Mouse (Mus musculus) gastrocnemius, adult 8-10 months (tissue): ENCODE data around the gene Mrpl46. TPM values are rescaled to one million over a fixed set of nuclear protein-coding genes. Genes with fewer than 3 reads are reported as not detected.

Source experiments
- DNase-seq, 2 experiments: peaks; one replicate each; pipeline ENCODE4 v3.0.0; 2022; ENCODE audit warnings: low spot score in 2 of 2
- total RNA-seq, 4 experiments: library from RNA; stranded (reverse); gene quantifications; 2 replicates each; pipeline ENCODE4 v1.2.4; 2022

Gene Mrpl46
- total RNA-seq = 10 to 100 TPM; 25.3 to 29.7 (median 26.6) TPM

DNA sequence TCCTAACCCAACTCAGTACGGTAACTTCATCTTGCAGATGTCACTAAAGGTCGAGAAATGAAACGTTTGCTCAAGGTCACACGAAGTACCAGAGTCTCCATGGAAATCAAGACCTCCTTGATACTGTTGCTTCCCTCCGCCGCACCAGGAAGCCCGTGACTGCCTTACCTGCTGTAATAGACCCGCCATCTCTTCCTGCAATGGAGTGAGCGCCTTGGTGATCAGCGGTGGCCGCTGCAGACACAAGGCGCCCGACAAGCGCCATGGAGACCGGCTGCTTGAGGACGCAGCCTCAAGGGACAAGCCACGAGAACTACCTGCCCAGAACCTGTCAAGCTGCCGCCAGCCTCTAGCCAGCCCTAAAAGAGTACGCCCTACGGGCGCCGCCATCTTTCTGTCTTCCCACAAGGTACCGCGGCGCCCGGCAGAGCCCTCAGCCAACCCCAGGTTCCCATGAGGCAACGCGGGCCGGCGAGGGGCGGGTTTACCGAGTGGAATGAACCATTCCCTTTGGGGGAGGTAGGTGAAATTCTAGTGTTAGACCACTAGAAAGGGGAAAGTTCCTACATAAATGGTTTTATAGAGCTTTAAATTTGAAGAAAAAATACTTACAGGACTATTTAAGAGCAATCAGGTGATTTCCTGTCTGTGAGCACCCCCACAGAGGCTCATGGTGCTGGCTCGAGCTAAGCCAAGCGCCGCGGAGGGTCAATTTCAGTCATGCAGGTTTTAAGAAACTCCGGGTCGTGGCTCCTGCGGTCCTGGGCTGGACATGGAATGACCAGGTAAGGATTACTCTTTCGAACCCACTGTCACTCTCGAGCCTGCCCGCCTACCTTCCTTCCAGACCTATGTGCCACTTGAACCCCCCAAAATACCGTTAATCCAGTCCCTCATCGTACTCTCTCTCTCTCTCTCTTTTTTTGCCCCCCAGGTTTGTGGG lies at the start of gene Mrpl46, which contains the start of gene Mrps11:
Gene Mrpl46, minus strand, starts transcription at position 893 of the 943 bp plus-strand sequence.
Gene Mrps11, plus strand, starts transcription at position 481 of the 943 bp plus-strand sequence.
- DNase-seq = peak; percentile 74 to 79

GRCm38 (mm10) chr7:78827749-78828362 lies 44.5 kb upstream of the Mrpl46 start:
- peak in 1 of 2 experiments; percentile 30 for DNase-seq

- DNase-seq = no peak
Measured at GRCm38 (mm10) chr7:78826682-78827385, 43.5 kb upstream of the Mrpl46 start.

- no peak for DNase-seq
Measured at GRCm38 (mm10) chr7:78818336-78818735, 35.0 kb upstream of the Mrpl46 start.

GRCm38 (mm10) chr7:78814766-78815165 lies 31.4 kb upstream of the Mrpl46 start:
- DNase-seq = no peak

GRCm38 (mm10) chr7:78813791-78814190 lies 30.5 kb upstream of the Mrpl46 start:
- no peak for DNase-seq

GRCm38 (mm10) chr7:78807192-78807591 lies 23.9 kb upstream of the Mrpl46 start:
- DNase-seq = no peak

GRCm38 (mm10) chr7:78803841-78804240 lies 20.5 kb upstream of the Mrpl46 start:
- DNase-seq = no peak

- DNase-seq = no peak
Measured at GRCm38 (mm10) chr7:78799730-78800496, 16.6 kb upstream of the Mrpl46 start.

GRCm38 (mm10) chr7:78797843-78798455 lies 14.6 kb upstream of the Mrpl46 start:
- no peak for DNase-seq

- DNase-seq = no peak
Measured at GRCm38 (mm10) chr7:78796624-78797023, 13.3 kb upstream of the Mrpl46 start.

- no peak for DNase-seq
Measured at GRCm38 (mm10) chr7:78794571-78795092, 11.3 kb upstream of the Mrpl46 start.

- no peak for DNase-seq
Measured at GRCm38 (mm10) chr7:78793895-78794570, 10.7 kb upstream of the Mrpl46 start.

DNA sequence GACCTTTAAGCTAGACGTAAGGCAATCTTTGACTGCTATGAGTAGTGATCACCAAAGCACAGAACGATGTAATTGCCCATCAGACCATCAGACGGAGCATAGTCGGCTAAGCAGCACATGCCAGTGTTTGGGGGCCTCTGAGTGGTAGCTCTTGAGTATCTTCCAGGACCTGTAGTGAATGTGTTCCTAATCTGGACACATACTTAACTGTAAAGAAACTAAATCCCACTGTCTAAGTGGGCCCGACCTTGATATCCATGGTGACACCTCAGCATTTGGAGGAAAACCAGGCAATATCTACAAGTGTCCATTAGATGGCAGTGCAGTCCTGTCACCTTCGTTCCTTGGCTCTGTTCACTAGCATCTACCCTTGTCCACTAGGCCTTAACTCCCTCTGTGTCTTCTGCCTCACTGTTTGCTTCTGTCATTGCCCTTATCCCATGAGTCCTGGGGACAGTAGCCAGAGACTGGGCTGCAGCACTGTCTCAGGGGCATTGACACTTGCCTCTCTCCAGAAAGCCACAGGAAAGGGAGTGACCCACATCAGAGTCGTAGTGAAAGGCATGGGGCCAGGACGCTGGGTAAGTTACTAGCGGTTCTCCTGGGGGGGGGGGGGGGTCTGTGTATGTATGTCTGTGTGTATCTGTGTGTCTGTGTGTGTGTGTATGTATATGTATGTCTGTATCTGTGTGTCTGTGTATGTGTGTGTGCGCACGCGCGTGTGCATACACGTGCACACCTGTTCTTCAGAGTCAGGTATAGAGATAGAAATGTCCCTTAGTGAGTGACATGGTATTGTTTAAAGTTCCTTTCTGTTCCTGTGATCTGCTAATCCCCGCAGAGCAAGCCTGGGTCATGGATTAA lies 8.3 kb upstream of the Mrpl46 start:
- peak; percentile 21 to 33 for DNase-seq

DNA sequence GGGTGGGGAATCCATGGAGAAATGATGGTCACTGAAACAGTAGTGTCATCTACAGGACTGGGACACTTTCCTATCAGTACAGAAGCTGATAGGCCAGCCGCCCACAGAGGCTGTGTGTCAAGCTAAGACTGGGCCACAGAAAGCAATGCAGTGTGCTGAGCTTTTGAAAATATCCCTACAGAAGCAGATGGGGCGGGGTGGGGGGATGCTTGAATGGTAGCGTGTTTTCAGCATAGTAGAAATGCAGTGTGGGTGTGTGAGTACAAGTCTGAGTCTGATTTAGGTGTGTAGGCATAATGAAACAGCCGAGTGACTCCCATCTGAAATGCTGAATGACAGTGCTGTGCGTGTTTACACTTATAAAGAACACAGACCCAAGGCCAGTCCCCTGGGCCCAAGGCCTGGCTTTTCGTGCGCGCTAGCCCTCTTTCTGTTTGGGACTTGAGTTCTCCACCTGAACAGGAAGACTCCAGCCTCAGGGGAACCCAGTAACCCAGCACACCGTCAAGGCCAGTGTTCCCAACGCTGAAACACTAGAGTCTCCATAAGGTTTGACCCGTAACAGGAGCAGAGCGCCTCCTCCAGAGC lies 4.6 kb upstream of the Mrpl46 start:
- DNase-seq = no peak

GRCm38 (mm10) chr7:78785906-78786305 lies 2.6 kb upstream of the Mrpl46 start:
- DNase-seq = no peak

GRCm38 (mm10) chr7:78778741-78779140 lies 4.6 kb downstream of the Mrpl46 start:
- no peak for DNase-seq

DNA sequence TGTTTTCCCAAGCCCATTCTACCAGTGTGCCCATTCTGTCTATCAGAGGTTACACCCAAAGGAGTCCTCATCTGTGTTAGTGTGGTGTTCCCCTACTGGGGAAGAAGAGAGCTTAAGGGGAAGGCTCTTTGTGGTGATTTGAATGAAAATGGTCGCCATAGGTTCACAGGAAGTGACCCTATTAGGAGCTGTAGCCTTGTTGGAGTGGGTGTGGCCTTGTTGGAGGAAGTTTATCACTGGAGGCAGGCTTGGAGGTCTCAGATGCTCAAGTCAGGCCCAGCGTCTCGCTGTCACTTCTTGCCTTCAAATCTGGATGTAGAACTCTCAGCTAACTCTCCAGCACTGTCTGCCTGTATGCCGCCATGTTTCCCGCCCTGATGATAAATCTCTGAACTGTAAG lies 12.4 kb downstream of the Mrpl46 start:
- DNase-seq = no peak
